Mouse (Mus musculus) megakaryocyte, adult 5-6 weeks (primary cell): ENCODE data around the gene Clcf1. TPM values are rescaled to one million over a fixed set of nuclear protein-coding genes. Genes with fewer than 3 reads are reported as not detected.
"Not testable (repeated sequence)": the region's sequence is repeated elsewhere in the genome, so short reads cannot be mapped to it uniquely, and the experiment has no call there.

ENCODE experiments used
- ATAC-seq: 2 replicates; pipeline ENCODE4 v1.8.0; 2016; ENCODE audit warnings: mild to moderate bottlenecking, inconsistent platforms; ENCODE audit not compliant: poor library complexity, severe bottlenecking
- total RNA-seq, 2 experiments: library from RNA; stranded (forward) in 1 of 2; stranded (reverse) in 1 of 2; fragments of 153-499, 151-499 nt in 1 of 2; fragments of 221-1000, 200-1000 nt in 1 of 2; gene quantifications; 2 replicates each; pipeline versions ENCODE4 v1.2.3 to v1.2.4; 2015 to 2017

The Clcf1 gene
- total RNA-seq, 2 experiments from 2014 or later: 0.40 to 1.4 TPM

- no peak for ATAC-seq
Measured at GRCm38 (mm10) chr19:4242416-4242815, 28.4 kb downstream of the Clcf1 start.

DNA sequence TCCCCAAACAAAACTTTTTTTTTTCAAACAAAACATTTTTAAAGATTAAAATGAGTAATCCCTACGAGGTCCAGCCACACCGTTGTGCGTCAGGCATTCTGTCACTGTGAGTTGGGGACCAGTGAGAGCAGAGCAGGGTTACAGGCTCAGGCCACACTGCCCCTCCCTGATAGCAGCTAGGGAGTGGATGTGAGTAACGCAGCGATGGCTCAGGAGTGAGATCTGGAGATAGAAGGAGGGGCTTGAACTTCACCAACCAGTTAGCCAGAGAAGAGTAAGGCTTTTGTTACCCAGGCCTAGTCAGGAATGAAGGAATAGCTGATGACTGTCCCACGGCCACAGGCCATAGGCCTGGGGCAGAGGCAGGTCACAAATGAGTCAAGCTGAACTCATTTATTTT, 30.7 kb downstream of the Clcf1 start:
- no peak for ATAC-seq

DNA sequence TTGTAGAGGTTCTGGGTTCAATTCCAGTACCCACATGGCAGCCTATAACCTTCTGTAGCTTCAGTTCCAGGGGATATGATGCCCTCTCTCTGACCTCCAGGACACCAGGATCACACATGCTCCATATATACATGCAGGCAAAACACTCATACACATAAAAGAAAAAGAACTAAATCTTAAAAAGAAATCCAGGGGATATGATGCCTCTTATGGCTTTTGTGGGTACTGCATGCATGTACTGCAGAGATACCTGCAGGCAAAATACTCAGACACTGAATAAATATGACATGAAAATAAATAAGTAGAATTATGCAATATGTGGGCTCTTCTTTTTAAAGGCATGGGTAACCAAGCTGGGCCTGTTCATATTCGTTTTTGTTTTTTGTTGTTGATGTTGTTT, 33.0 kb downstream of the Clcf1 start:
- ATAC-seq: no peak

GRCm38 (mm10) chr19:4248683-4249082, 34.6 kb downstream of the Clcf1 start:
- not testable (repeated sequence) for ATAC-seq

- no peak for ATAC-seq
Measured at GRCm38 (mm10) chr19:4254230-4254629, 40.2 kb downstream of the Clcf1 start.

DNA sequence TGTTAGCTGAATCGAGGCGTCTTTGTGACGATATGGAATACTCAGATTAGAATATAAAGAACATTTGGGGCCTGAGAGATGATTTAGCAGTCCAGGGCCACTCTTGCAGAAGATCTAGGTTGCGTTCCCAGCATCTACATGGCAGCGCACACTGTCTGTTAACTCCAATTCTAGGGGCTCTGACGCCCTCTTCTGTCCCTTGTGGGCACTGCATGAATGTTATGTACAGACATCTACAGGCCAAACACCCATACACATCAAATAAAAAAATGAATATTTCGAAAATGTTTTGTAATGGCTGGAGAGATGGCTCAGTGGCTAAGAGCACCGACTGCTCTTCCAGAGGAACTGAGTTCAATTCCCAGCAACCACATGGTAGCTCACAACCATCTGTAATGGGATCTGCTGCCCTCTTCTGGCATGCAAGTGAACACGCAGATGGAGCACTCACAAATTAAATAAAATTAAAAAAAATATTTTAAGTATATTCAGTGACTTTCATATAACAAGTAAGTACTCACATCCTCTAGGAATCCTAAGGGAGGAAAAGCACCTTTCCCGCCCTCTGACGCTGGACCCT, 41.6 kb downstream of the Clcf1 start:
- ATAC-seq: no peak

DNA sequence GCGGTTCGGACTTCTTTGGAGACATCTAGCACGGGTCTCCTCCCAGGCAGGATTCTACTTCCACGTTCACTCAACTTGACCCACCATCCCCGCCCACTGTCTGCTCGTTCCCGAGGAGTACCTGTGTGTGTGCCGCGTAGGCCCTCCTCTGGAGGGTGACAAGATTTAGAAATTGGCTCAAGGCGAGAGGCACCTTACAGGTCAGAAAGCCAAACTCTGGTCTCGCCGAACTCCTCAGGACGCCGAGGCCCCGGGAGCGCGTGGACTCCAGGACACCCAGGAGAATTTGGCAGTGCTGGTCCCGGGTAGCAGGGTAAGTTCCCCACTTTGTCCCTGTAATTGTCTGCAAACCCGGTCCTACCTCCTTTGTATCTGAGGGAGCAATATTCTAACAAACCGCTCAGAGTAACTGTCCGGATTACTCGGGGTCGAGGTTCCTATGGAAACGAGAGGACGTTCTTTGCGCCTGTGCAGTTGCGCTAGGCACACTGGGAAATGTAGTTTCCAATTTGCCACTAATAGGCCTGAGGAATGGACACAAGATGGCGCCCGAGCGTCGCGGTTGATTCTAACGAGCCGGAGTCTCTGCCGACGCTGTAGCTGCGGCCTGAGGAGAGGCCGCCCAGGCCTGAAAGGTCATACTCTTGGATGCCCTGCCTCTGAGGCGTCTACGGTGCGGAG, 43.3 kb downstream of the Clcf1 start:
- peak; percentile 100 for ATAC-seq

DNA sequence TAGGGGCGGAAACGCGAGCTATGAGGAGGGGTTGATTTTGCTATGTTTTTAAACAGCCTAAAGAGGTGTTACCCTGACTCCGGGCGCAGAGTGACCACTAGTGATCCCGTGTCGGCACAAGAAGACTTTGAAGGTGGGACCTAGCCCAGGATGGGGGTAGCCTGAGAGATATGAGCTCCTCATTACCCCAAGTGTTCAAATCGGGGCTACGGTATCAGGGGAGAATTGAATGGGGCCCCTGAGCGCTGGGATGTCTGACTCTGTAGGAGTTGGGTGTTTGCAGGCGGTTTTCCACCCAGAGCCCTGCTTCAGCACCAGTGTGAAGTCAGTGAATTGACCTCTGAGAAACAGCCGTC, 43.8 kb downstream of the Clcf1 start:
- ATAC-seq: no peak

GRCm38 (mm10) chr19:4261038-4261698, 47.1 kb downstream of the Clcf1 start:
- no peak for ATAC-seq

- ATAC-seq: peak; percentile 47; the same call in 1 of the 2 replicates
Measured at GRCm38 (mm10) chr19:4262756-4263155, 48.7 kb downstream of the Clcf1 start.

DNA sequence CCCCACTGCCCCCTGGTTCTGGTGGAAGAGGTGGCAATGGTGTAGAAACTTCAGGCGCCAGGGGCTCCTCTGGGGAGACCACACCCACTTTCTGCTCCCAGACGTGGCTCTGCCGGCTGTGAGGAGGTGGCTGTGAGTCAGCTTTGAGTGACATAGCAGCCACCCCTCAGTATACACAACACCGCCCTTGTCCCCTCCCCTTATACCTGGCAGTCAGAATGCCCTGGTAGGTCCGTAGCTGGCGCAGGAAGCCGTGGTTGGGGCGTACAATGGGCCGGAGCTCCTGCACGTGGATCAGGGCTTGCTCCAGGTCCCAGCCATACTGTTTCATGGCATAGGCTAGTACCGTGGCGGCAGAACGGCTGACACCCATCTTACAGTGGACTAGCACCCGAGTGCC, 49.7 kb downstream of the Clcf1 start:
- ATAC-seq: no peak

- no peak for ATAC-seq
Measured at GRCm38 (mm10) chr19:4264171-4264780, 50.2 kb downstream of the Clcf1 start.

GRCm38 (mm10) chr19:4265956-4266355, 51.9 kb downstream of the Clcf1 start:
- ATAC-seq: no peak

DNA sequence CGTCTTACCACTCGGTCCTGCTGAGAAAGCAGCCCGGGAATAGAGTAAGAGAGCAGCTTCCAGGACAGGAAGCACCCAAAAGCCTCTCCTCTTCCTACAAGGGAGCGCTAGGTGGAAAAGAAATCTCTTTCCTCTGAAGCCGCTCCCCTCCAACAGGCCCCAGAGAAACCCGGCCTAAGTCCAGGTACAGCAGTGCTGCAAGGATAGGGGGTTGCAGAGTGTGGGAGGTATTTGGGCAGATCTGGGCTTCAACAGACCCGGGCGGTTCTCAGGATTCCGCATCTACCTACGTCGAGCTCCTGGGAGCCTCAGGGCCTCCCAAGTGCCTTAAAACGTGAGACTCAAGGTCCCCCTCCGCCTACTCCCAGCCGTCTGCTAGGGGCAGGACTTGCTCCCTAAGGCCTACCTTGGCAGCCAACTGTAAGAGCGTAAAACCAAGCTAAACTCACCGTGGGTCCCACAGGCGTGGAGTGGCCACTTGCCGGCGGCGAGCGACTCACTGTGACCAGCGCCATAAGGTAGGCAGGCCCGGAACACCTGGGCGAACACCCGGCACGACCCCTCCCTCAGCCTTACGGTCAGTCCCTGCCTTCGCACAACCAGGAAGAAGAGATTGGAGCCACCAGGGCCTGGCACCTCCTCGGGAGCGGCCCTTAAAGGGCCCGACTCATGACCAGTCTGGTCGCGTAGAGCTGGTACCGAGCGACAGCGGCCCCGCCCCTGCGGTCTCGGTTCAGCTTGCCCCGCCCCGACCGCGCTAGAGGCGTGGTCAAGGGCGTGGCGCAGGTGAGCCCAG, 54.7 kb downstream of the Clcf1 start, which contains the start of gene Ssh3:
Gene Ssh3 (minus strand): TSS at position 615 of the 796 bp plus-strand sequence.
- ATAC-seq: peak; percentile 98

DNA sequence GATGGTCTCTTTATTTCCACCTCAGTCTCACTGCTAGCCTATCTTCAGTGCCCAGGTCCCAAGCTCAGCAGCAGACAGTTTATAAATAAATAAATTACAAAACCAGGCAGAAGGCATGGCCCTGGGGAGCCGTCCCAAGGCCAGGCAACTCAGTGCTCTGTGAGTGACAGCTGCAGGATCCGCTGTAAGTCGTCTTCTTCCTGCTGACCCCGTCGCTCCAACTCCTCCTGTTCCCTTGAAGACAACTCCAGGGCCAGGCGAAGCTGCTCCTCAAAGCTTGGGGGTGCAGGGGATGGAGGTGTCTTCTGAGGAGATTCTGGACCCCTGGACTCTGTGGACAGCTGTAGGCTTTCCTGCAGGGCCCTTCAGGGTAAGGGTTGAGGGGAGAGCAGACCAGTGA, 56.1 kb downstream of the Clcf1 start:
- ATAC-seq: no peak

DNA sequence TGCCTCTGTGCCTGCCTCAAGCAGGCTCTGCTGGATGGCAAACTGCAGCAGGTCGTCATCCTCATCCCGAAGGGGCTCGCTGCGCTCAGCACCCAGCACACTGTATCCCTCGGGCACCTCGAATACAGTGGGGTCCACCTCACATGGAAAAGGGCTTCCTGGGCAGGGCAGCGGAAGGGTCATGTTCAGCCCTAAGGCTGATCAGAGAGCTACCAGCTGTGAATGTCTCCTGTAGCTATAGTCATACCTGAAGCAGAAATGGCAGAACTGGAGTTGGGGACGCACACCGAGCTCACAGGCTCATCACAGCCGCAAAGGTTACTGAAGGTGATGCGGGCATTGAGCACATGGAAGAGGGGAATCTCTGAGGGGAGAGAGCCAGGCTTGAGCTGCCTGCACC, 56.9 kb downstream of the Clcf1 start:
- ATAC-seq: no peak

Other genes with a start within 250 kb of the Clcf1 start
- gene Aldh3b2, start 241.9 kb upstream of the Clcf1 start, total RNA-seq (2015): 0.18 and 2.2 TPM in 2 replicates
- gene Aldh3b2, start 241.9 kb upstream of the Clcf1 start, total RNA-seq (2017): 0.28 and 0.55 TPM in 2 replicates
- gene Acy3, start 227.7 kb upstream of the Clcf1 start, total RNA-seq (2015): 0.51 and 0.62 TPM in 2 replicates
- gene Acy3, start 227.7 kb upstream of the Clcf1 start, total RNA-seq (2017): not detected in 2 replicates
- gene Tbx10, start 221.5 kb upstream of the Clcf1 start, total RNA-seq (2015): not detected in 2 replicates
- not detected in 2 replicates for gene Tbx10, start 221.5 kb upstream of the Clcf1 start, total RNA-seq (2017)
- 8.6 and 13.4 TPM in 2 replicates for gene Nudt8, start 213.7 kb upstream of the Clcf1 start, total RNA-seq (2015)
- gene Nudt8, start 213.7 kb upstream of the Clcf1 start, total RNA-seq (2017): 4.9 and 5.7 TPM in 2 replicates
- gene Gm49405, start 213.6 kb upstream of the Clcf1 start, total RNA-seq (2015): 0.45 TPM in 1 of 2 replicates, not detected in the other
- gene Gm49405, start 213.6 kb upstream of the Clcf1 start, total RNA-seq (2017): 0.28 and 1.2 TPM in 2 replicates
- gene Doc2g, start 210.9 kb upstream of the Clcf1 start, total RNA-seq (2015): 1.2 and 1.5 TPM in 2 replicates
- gene Doc2g, start 210.9 kb upstream of the Clcf1 start, total RNA-seq (2017): 0.18 and 0.37 TPM in 2 replicates
- 82.1 and 103 TPM in 2 replicates for gene Ndufv1, start 201.4 kb upstream of the Clcf1 start, total RNA-seq (2015)
- gene Ndufv1, start 201.4 kb upstream of the Clcf1 start, total RNA-seq (2017): 151 and 169 TPM in 2 replicates
- 257 and 287 TPM in 2 replicates for gene Gstp1, start 176.3 kb upstream of the Clcf1 start, total RNA-seq (2015)
- gene Gstp1, start 176.3 kb upstream of the Clcf1 start, total RNA-seq (2017): 69.5 and 80.2 TPM in 2 replicates
- gene Gstp2, start 168.2 kb upstream of the Clcf1 start, total RNA-seq (2015): 4.8 TPM in 1 of 2 replicates, not detected in the other
- gene Gstp2, start 168.2 kb upstream of the Clcf1 start, total RNA-seq (2017): 1.8 TPM in 1 of 2 replicates, not detected in the other
- 3.0 and 5.0 TPM in 2 replicates for gene Gstp3, start 154.7 kb upstream of the Clcf1 start, total RNA-seq (2015)
- 4.0 and 4.5 TPM in 2 replicates for gene Gstp3, start 154.7 kb upstream of the Clcf1 start, total RNA-seq (2017)
- gene Cabp2, start 132.7 kb upstream of the Clcf1 start, total RNA-seq (2015): not detected in 2 replicates
- not detected in 2 replicates for gene Cabp2, start 132.7 kb upstream of the Clcf1 start, total RNA-seq (2017)
- 245 and 277 TPM in 2 replicates for gene Cdk2ap2, start 117.1 kb upstream of the Clcf1 start, total RNA-seq (2015)
- 72.9 and 83.4 TPM in 2 replicates for gene Cdk2ap2, start 117.1 kb upstream of the Clcf1 start, total RNA-seq (2017)
- gene Pitpnm1, start 114.2 kb upstream of the Clcf1 start, total RNA-seq (2015): 38.3 and 47.7 TPM in 2 replicates
- 30.2 and 38.9 TPM in 2 replicates for gene Pitpnm1, start 114.2 kb upstream of the Clcf1 start, total RNA-seq (2017)
- gene Aip, start 88.4 kb upstream of the Clcf1 start, total RNA-seq (2015): 111 and 139 TPM in 2 replicates
- 72.5 and 76.7 TPM in 2 replicates for gene Aip, start 88.4 kb upstream of the Clcf1 start, total RNA-seq (2017)
- not detected in 2 replicates for gene Gpr152, start 74.5 kb upstream of the Clcf1 start, total RNA-seq (2015)
- not detected in 2 replicates for gene Gpr152, start 74.5 kb upstream of the Clcf1 start, total RNA-seq (2017)
- 0.14 and 0.22 TPM in 2 replicates for gene Cabp4, start 70.2 kb upstream of the Clcf1 start, total RNA-seq (2015)
- gene Cabp4, start 70.2 kb upstream of the Clcf1 start, total RNA-seq (2017): not detected in 2 replicates
- gene Coro1b, start 65.6 kb upstream of the Clcf1 start, total RNA-seq (2015): 279 and 345 TPM in 2 replicates
- gene Coro1b, start 65.6 kb upstream of the Clcf1 start, total RNA-seq (2017): 142 and 161 TPM in 2 replicates
- gene Ptprcap, start 60.6 kb upstream of the Clcf1 start, total RNA-seq (2015): 30.5 and 42.1 TPM in 2 replicates
- 43.9 and 44.8 TPM in 2 replicates for gene Ptprcap, start 60.6 kb upstream of the Clcf1 start, total RNA-seq (2017)
- 21.0 and 26.7 TPM in 2 replicates for gene Rps6kb2, start 50.9 kb upstream of the Clcf1 start, total RNA-seq (2015)
- 21.0 and 25.0 TPM in 2 replicates for gene Rps6kb2, start 50.9 kb upstream of the Clcf1 start, total RNA-seq (2017)
- gene Carns1, start 38.8 kb upstream of the Clcf1 start, total RNA-seq (2015): 3.9 and 4.7 TPM in 2 replicates
- 1.3 and 2.0 TPM in 2 replicates for gene Carns1, start 38.8 kb upstream of the Clcf1 start, total RNA-seq (2017)
- gene Tbc1d10c, start 23.0 kb upstream of the Clcf1 start, total RNA-seq (2015): 52.8 and 59.9 TPM in 2 replicates
- gene Tbc1d10c, start 23.0 kb upstream of the Clcf1 start, total RNA-seq (2017): 21.5 and 33.5 TPM in 2 replicates
- gene Ppp1ca, start 22.2 kb upstream of the Clcf1 start, total RNA-seq (2015): 496 and 536 TPM in 2 replicates
- gene Ppp1ca, start 22.2 kb upstream of the Clcf1 start, total RNA-seq (2017): 639 and 705 TPM in 2 replicates
- 32.8 and 36.7 TPM in 2 replicates for gene Rad9a, start 12.6 kb upstream of the Clcf1 start, total RNA-seq (2015)
- 21.4 and 22.8 TPM in 2 replicates for gene Rad9a, start 12.6 kb upstream of the Clcf1 start, total RNA-seq (2017)
- gene AC109138.7, start 119 bp downstream of the Clcf1 start, total RNA-seq (2015): not detected in 2 replicates
- not detected in 2 replicates for gene AC109138.7, start 119 bp downstream of the Clcf1 start, total RNA-seq (2017)
- 98.9 and 105 TPM in 2 replicates for gene Pold4, start 17.7 kb downstream of the Clcf1 start, total RNA-seq (2015)
- gene Pold4, start 17.7 kb downstream of the Clcf1 start, total RNA-seq (2017): 102 and 122 TPM in 2 replicates
- 15.9 and 16.5 TPM in 2 replicates for gene Ssh3, start 54.9 kb downstream of the Clcf1 start, total RNA-seq (2015)
- 17.2 and 19.8 TPM in 2 replicates for gene Ssh3, start 54.9 kb downstream of the Clcf1 start, total RNA-seq (2017)
- gene Ankrd13d, start 68.9 kb downstream of the Clcf1 start, total RNA-seq (2015): 6.5 and 7.2 TPM in 2 replicates
- gene Ankrd13d, start 68.9 kb downstream of the Clcf1 start, total RNA-seq (2017): 8.7 and 10.5 TPM in 2 replicates
- gene Grk2, start 92.0 kb downstream of the Clcf1 start, total RNA-seq (2015): 278 TPM in 2 replicates
- 231 and 296 TPM in 2 replicates for gene Grk2, start 92.0 kb downstream of the Clcf1 start, total RNA-seq (2017)
- 60.4 and 63.0 TPM in 2 replicates for gene Kdm2a, start 184.0 kb downstream of the Clcf1 start, total RNA-seq (2015)
- 54.7 and 72.5 TPM in 2 replicates for gene Kdm2a, start 184.0 kb downstream of the Clcf1 start, total RNA-seq (2017)
- not detected in 2 replicates for gene Rhod, start 225.2 kb downstream of the Clcf1 start, total RNA-seq (2015)
- gene Rhod, start 225.2 kb downstream of the Clcf1 start, total RNA-seq (2017): not detected in 2 replicates